Mouse (Mus musculus) brain, embryonic 14.5 days (tissue): ENCODE results near the gene Cers5.

Experiments
- CTCF ChIP-seq: fragments of 200-500 bp; IDR thresholded peaks from 2 replicates; pipeline ENCODE4 v1.5.1; 2012; ENCODE audit warnings: inconsistent platforms, mild to moderate bottlenecking, moderate library complexity, borderline replicate concordance; ENCODE audit not compliant: insufficient read depth, insufficient read length; ENCODE audit errors: extremely low read depth
- POLR2A ChIP-seq: fragments of 200-500 bp; IDR thresholded peaks from 2 replicates; pipeline ENCODE4 v1.6.1; 2012; ENCODE audit warnings: mild to moderate bottlenecking, inconsistent platforms, borderline replicate concordance; ENCODE audit not compliant: poor library complexity, insufficient read depth, insufficient read length, severe bottlenecking; ENCODE audit errors: extremely low read depth

DNA sequence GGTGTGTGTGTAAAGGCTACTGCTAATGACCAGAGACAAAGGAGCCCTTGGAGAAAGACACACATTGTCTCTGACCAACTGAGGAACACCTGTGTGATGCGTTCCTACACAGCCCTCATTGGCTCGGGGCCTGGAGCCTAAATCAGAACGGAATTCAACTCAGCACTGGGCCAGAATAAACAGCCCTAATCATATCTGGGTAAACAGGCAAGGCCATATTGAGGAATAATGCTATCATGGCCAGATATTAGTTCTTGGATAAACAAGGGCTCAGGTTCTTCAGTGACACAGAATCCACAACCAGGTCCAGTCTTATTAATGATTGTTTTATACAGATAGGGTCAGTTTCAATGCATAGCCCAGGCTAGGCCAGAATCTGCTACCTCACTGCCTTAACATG lies 18.3 kb upstream of the Cers5 start:
- no peak for TF ChIP-seq CTCF
- no peak for TF ChIP-seq POLR2A
